Mouse (Mus musculus): Measurements from ENCODE around the gene Slc25a35. TPM values are rescaled to one million over a fixed set of nuclear protein-coding genes. Genes with fewer than 3 reads are reported as not detected.

Slc25a35 gene
- polyA plus RNA-seq (2015; fragmentation: Illumina TruSeq; extraction: RNeasy Lipid Tissue Mini Kit (QIAGEN cat#74804); ENCODE audit: insufficient read depth, low replicate concordance) = 16.7 TPM

GRCm38 (mm10) chr11:68967337-68968282, at the start of gene Slc25a35:
Gene Slc25a35 (plus strand): TSS chr11:68968131.

GRCm38 (mm10) chr11:68926981-68927380, 41.0 kb upstream of the Slc25a35 start, which contains the start of gene Odf4:
Gene Odf4 (minus strand): TSS chr11:68927081.

GRCm38 (mm10) chr11:68957308-68957707, 10.6 kb upstream of the Slc25a35 start, which contains the start of gene Arhgef15:
Gene Arhgef15 (minus strand): TSS chr11:68957480.

GRCm38 (mm10) chr11:68975085-68975484, 7.2 kb downstream of the Slc25a35 start, which contains the start of gene Rangrf:
Gene Rangrf (minus strand): TSS chr11:68975185.

GRCm38 (mm10) chr11:69008182-69009121, 40.5 kb downstream of the Slc25a35 start, which contains the start of gene Pfas:
Gene Pfas (minus strand): TSS chr11:69008460.

GRCm38 (mm10) chr11:69015644-69016441, 47.9 kb downstream of the Slc25a35 start, which contains the start of gene Ctc1:
Gene Ctc1 (plus strand): TSS chr11:69015911.

Other genes with a start within 250 kb of the Slc25a35 start
- 59.8 TPM for gene Ndel1, start 96.3 kb upstream of the Slc25a35 start, polyA plus RNA-seq (2015; fragmentation: Illumina TruSeq; extraction: RNeasy Lipid Tissue Mini Kit (QIAGEN cat#74804); ENCODE audit: insufficient read depth, low replicate concordance)
- not detected for gene Rnf222, start 79.6 kb upstream of the Slc25a35 start, polyA plus RNA-seq (2015; fragmentation: Illumina TruSeq; extraction: RNeasy Lipid Tissue Mini Kit (QIAGEN cat#74804); ENCODE audit: insufficient read depth, low replicate concordance)
- gene Rpl26, start 66.5 kb upstream of the Slc25a35 start, polyA plus RNA-seq (2015; fragmentation: Illumina TruSeq; extraction: RNeasy Lipid Tissue Mini Kit (QIAGEN cat#74804); ENCODE audit: insufficient read depth, low replicate concordance) = 3,091 TPM
- gene Odf4, start 41.0 kb upstream of the Slc25a35 start, polyA plus RNA-seq (2015; fragmentation: Illumina TruSeq; extraction: RNeasy Lipid Tissue Mini Kit (QIAGEN cat#74804); ENCODE audit: insufficient read depth, low replicate concordance) = not detected
- gene Arhgef15, start 10.7 kb upstream of the Slc25a35 start, polyA plus RNA-seq (2015; fragmentation: Illumina TruSeq; extraction: RNeasy Lipid Tissue Mini Kit (QIAGEN cat#74804); ENCODE audit: insufficient read depth, low replicate concordance) = 3.7 TPM
- gene Rangrf, start 7.1 kb downstream of the Slc25a35 start, polyA plus RNA-seq (2015; fragmentation: Illumina TruSeq; extraction: RNeasy Lipid Tissue Mini Kit (QIAGEN cat#74804); ENCODE audit: insufficient read depth, low replicate concordance) = 9.7 TPM
- gene Pfas, start 40.3 kb downstream of the Slc25a35 start, polyA plus RNA-seq (2015; fragmentation: Illumina TruSeq; extraction: RNeasy Lipid Tissue Mini Kit (QIAGEN cat#74804); ENCODE audit: insufficient read depth, low replicate concordance) = 14.9 TPM
- 16.9 TPM for gene Ctc1, start 47.8 kb downstream of the Slc25a35 start, polyA plus RNA-seq (2015; fragmentation: Illumina TruSeq; extraction: RNeasy Lipid Tissue Mini Kit (QIAGEN cat#74804); ENCODE audit: insufficient read depth, low replicate concordance)
- 18.1 TPM for gene Aurkb, start 77.5 kb downstream of the Slc25a35 start, polyA plus RNA-seq (2015; fragmentation: Illumina TruSeq; extraction: RNeasy Lipid Tissue Mini Kit (QIAGEN cat#74804); ENCODE audit: insufficient read depth, low replicate concordance)
- 6.8 TPM for gene Borcs6, start 91.6 kb downstream of the Slc25a35 start, polyA plus RNA-seq (2015; fragmentation: Illumina TruSeq; extraction: RNeasy Lipid Tissue Mini Kit (QIAGEN cat#74804); ENCODE audit: insufficient read depth, low replicate concordance)
- 3.2 TPM for gene Tmem107, start 102.7 kb downstream of the Slc25a35 start, polyA plus RNA-seq (2015; fragmentation: Illumina TruSeq; extraction: RNeasy Lipid Tissue Mini Kit (QIAGEN cat#74804); ENCODE audit: insufficient read depth, low replicate concordance)
- gene Vamp2, start 120.4 kb downstream of the Slc25a35 start, polyA plus RNA-seq (2015; fragmentation: Illumina TruSeq; extraction: RNeasy Lipid Tissue Mini Kit (QIAGEN cat#74804); ENCODE audit: insufficient read depth, low replicate concordance) = 199 TPM
- 8.1 TPM for gene Per1, start 127.1 kb downstream of the Slc25a35 start, polyA plus RNA-seq (2015; fragmentation: Illumina TruSeq; extraction: RNeasy Lipid Tissue Mini Kit (QIAGEN cat#74804); ENCODE audit: insufficient read depth, low replicate concordance)
- 0.12 TPM for gene Hes7, start 152.3 kb downstream of the Slc25a35 start, polyA plus RNA-seq (2015; fragmentation: Illumina TruSeq; extraction: RNeasy Lipid Tissue Mini Kit (QIAGEN cat#74804); ENCODE audit: insufficient read depth, low replicate concordance)
- gene 9130213A22Rik, start 154.5 kb downstream of the Slc25a35 start, polyA plus RNA-seq (2015; fragmentation: Illumina TruSeq; extraction: RNeasy Lipid Tissue Mini Kit (QIAGEN cat#74804); ENCODE audit: insufficient read depth, low replicate concordance) = 0.44 TPM
- gene Aloxe3, start 157.8 kb downstream of the Slc25a35 start, polyA plus RNA-seq (2015; fragmentation: Illumina TruSeq; extraction: RNeasy Lipid Tissue Mini Kit (QIAGEN cat#74804); ENCODE audit: insufficient read depth, low replicate concordance) = 0.50 TPM
- gene Alox12b, start 188.9 kb downstream of the Slc25a35 start, polyA plus RNA-seq (2015; fragmentation: Illumina TruSeq; extraction: RNeasy Lipid Tissue Mini Kit (QIAGEN cat#74804); ENCODE audit: insufficient read depth, low replicate concordance) = not detected
- 0.25 TPM for gene Alox8, start 229.7 kb downstream of the Slc25a35 start, polyA plus RNA-seq (2015; fragmentation: Illumina TruSeq; extraction: RNeasy Lipid Tissue Mini Kit (QIAGEN cat#74804); ENCODE audit: insufficient read depth, low replicate concordance)

Measured in spleen, adult 10 weeks (tissue).